15 mouse cellular contexts compared by ENCODE assay signal in genomic region chr8:6350052-6350451, GRCm38 (mm10).
DNase-seq lines count a peak whose midpoint lies in the region; ATAC-seq and TF ChIP-seq lines count a peak whose summit lies in the region.
"Had no signal": no experiment of that assay in that cellular context is flagged by ENCODE, and none has a peak within 500 bp of the region (broad histone marks: within the 10 kb centered on the region; RNA-seq: fewer than 3 reads in every experiment).

No protein-coding gene starts in this region.

- no peak overlapping the region for H3K27ac ChIP-seq in left cerebral cortex, adult 2 months
- no peak overlapping the region for H3K27ac ChIP-seq in hindbrain, embryonic 16.5 days (ENCODE audit: low read depth, low read length)
- no peak overlapping the region for H3K27ac ChIP-seq in neural tube, embryonic 14.5 days (ENCODE audit: low read depth, low read length)
- H3K27ac ChIP-seq: heart, embryonic 13.5 days; liver, embryonic 14.5 days had no signal

- intact Hi-C loops in left cerebral cortex, adult 2 months (cut with DNase I), result no loop called here

- H3K9ac ChIP-seq in hindbrain, embryonic 16.5 days (ENCODE audit: low read depth, low read length), result no peak overlapping the region
- H3K9ac ChIP-seq in neural tube, embryonic 14.5 days (replicated peaks; ENCODE audit: low read depth, low read length), result no peak overlapping the region
- H3K9ac ChIP-seq: heart, embryonic 13.5 days; liver, embryonic 14.5 days had no signal

- peak; percentile 34 for TF ChIP-seq CTCF in left cerebral cortex, adult 2 months (IDR thresholded peaks at IDR 0.05)

- no peaks in the 10 kb centered on the region for H3K36me3 ChIP-seq in hindbrain, embryonic 16.5 days (ENCODE audit: control insufficient read depth, insufficient read depth, low read length)
- H3K36me3 ChIP-seq in neural tube, embryonic 14.5 days (ENCODE audit: control insufficient read depth, insufficient read depth, low read length), result no peaks in the 10 kb centered on the region
- H3K36me3 ChIP-seq: heart, embryonic 13.5 days had no signal

- no peaks in the 10 kb centered on the region for H3K9me3 ChIP-seq in hindbrain, embryonic 16.5 days (ENCODE audit: control insufficient read depth, low read length)
- H3K9me3 ChIP-seq in neural tube, embryonic 14.5 days (ENCODE audit: control insufficient read depth, low read length), result no peaks in the 10 kb centered on the region
- H3K9me3 ChIP-seq: heart, embryonic 13.5 days had no signal

- H3K4me1 ChIP-seq in hindbrain, embryonic 16.5 days (ENCODE audit: control insufficient read depth, insufficient read depth, low read depth, low read length), result no peaks in the 10 kb centered on the region
- no peaks in the 10 kb centered on the region for H3K4me1 ChIP-seq in neural tube, embryonic 14.5 days (ENCODE audit: control insufficient read depth, insufficient read depth, low read length)
- H3K4me1 ChIP-seq: heart, embryonic 13.5 days had no signal

- no peak overlapping the region for H3K4me2 ChIP-seq in hindbrain, embryonic 16.5 days (ENCODE audit: low read length)
- H3K4me2 ChIP-seq in neural tube, embryonic 14.5 days (ENCODE audit: low read depth, low read length), result no peak overlapping the region
- H3K4me2 ChIP-seq: heart, embryonic 13.5 days had no signal

- no peaks in the 10 kb centered on the region for H3K27me3 ChIP-seq in hindbrain, embryonic 16.5 days (replicated peaks; ENCODE audit: control insufficient read depth, insufficient read depth, low read length)
- no peaks in the 10 kb centered on the region for H3K27me3 ChIP-seq in neural tube, embryonic 14.5 days (ENCODE audit: control insufficient read depth, insufficient read depth, low read length)
- H3K27me3 ChIP-seq: heart, embryonic 13.5 days had no signal

- 35% methylated on average over 1 of the region's 1 CpGs for WGBS in hindbrain, embryonic 16.5 days
- WGBS in neural tube, embryonic 14.5 days, result 54% methylated on average over 1 of the region's 1 CpGs

- no peak overlapping the region for H3K4me3 ChIP-seq in left cerebral cortex, adult 2 months
- no peak overlapping the region for H3K4me3 ChIP-seq in hindbrain, embryonic 16.5 days (ENCODE audit: low read length)
- H3K4me3 ChIP-seq in neural tube, embryonic 14.5 days (ENCODE audit: low read depth, low read length), result no peak overlapping the region
- H3K4me3 ChIP-seq: heart, embryonic 13.5 days; myocyte had no signal

- peak; percentile 6 to 20 for DNase-seq in cerebellum, postnatal 10 days
- no peak for DNase-seq in cerebellum, adult 9-11 months
- DNase-seq in left cerebral cortex, adult 2 months (ENCODE audit: extremely low spot score in 1 of 2, low spot score in 2 of 2), result no peak
- no peak for DNase-seq in left cerebral cortex, adult 9 months (ENCODE audit: low spot score in 2 of 2)
- no peak for DNase-seq in spleen, postnatal 36 days (ENCODE audit: low spot score in 2 of 2)
- DNase-seq: adrenal gland, postnatal 36 days; cerebellum, adult 2 months; kidney, postnatal 25 days; left cerebral cortex, postnatal 4 days had no signal

- ATAC-seq in hindbrain, embryonic 16.5 days, result peak; percentile 72; the same call in 1 of the 2 replicates
- peak; percentile 85; the same call in 1 of the 2 replicates for ATAC-seq in neural tube, embryonic 14.5 days (ENCODE audit: low read depth)
- no peak for ATAC-seq in megakaryocyte-erythroid progenitor cell, adult 5-6 weeks (replicated peaks; ENCODE audit: low FRiP score, low TSS enrichment, poor library complexity, severe bottlenecking)

Comparison
In these comparisons a context has a peak if more than half of its experiments do, and no peak if none do; other contexts are left out.
1. DNase-seq: peak in cerebellum, postnatal 10 days (2 of 2); none in cerebellum, adult 9-11 months (single experiment), left cerebral cortex, adult 2 months (0 of 2), left cerebral cortex, adult 9 months (0 of 2) and spleen, postnatal 36 days (0 of 2).